Mouse (Mus musculus): ENCODE measurements around the gene Mrps27. TPM values are rescaled to one million over a fixed set of nuclear protein-coding genes. Genes with fewer than 3 reads are reported as not detected.

Mrps27 gene
- total and polyA plus RNA-seq, 2 experiments from 2014 or later: 19.6 to 37.4 TPM

DNA sequence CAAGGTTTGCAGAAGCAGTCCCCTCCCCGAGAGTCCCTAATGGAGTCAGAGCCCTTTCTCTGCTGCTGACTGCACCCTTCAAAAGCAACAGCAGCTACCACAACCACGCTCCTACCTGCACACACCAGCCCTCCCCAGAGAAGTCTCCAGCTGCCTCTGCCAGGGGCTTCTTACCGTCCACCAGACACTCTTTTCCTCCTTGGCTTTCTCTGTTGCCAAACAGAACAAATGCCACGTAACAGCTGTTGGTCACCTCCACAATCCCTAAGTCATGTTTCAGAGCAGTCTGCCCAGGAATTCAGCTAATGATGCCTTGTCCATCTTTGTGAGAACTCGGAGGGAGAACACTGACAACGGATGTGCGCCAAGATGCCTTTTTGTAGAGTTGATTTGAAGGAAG is 102.4 kb downstream of the Mrps27 start:
- H3K36me3 ChIP-seq (ENCODE audit: insufficient read depth, low read length): peaks cover 1% of the 10 kb centered on the region
- peaks cover 48% of the 10 kb centered on the region for H3K4me1 ChIP-seq (ENCODE audit: insufficient read depth, low read length)
- H3K27ac ChIP-seq (ENCODE audit: low read depth, low read length): peak overlapping the region; percentile 39; the same call in 1 of the 2 replicates
- H3K4me3 ChIP-seq (ENCODE audit: low read depth, low read length): no peak overlapping the region
- no peak for TF ChIP-seq CTCF (IDR thresholded peaks at IDR 0.05)
- 31% methylated on average over 7 of the region's 7 CpGs for WGBS
- H3K9ac ChIP-seq (replicated peaks; ENCODE audit: low read length, poor library complexity, severe bottlenecking): peak overlapping the region; percentile 29
- ATAC-seq (ENCODE audit: low FRiP score) (no peak), DNase-seq (ENCODE audit: low spot score) (no peak)
- H3K4me2 ChIP-seq (ENCODE audit: low read depth, low read length, poor library complexity, severe bottlenecking): 0 out of 2 replicates have a peak overlapping the region, but pooled peaks have one; percentile 10
- H3K9me3 ChIP-seq (ENCODE audit: low read length): no peaks in the 10 kb centered on the region
- H3K27me3 ChIP-seq (ENCODE audit: insufficient read depth, low read length): no peaks in the 10 kb centered on the region

DNA sequence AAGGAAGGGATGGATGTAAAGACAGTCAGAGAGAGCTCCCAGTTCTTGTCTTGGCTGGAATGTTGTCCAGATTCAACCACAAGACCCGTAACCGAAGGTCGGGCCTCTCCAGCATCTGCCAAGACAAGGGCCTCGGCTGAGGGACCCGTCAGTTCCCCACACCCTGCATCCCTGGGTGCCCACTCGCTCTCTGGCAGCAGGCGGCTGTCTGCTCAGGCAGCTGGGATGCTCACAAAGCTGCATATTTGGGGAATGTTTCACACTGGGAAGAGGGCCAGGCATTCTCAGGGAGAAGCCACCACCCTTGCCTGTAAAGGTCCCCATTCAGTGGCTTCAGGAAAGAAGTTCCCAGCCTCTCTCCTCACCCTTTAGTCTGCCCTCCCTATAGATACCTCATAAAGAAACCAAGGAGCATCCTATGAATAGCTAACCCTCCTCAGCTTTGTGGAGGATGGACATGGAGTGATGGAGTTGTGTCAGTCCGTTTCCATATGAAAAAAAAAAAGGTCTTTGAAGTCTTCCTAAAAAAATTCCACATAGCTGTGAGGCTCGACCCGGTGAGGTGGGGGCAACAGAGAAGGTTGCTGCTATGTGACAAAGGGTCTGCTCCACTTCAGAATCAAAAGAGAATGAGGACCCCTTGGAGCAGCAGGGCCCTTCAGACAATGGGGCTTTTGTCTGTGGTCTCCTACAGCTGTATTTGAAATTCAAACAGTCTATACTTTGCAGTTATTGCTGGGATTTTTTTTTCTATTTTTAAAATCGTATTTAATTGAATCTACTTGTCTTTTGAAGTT is 103.0 kb downstream of the Mrps27 start:
- no peaks in the 10 kb centered on the region for H3K9me3 ChIP-seq (ENCODE audit: low read length)
- H3K4me2 ChIP-seq (ENCODE audit: low read depth, low read length, poor library complexity, severe bottlenecking): 0 out of 2 replicates have a peak overlapping the region, but pooled peaks have one; percentile 10
- peak overlapping the region; percentile 29 for H3K9ac ChIP-seq (replicated peaks; ENCODE audit: low read length, poor library complexity, severe bottlenecking)
- peak overlapping the region; percentile 39; the same call in 1 of the 2 replicates for H3K27ac ChIP-seq (ENCODE audit: low read depth, low read length)
- no peak overlapping the region for H3K4me3 ChIP-seq (ENCODE audit: low read depth, low read length)
- no peak for ATAC-seq (ENCODE audit: low FRiP score)
- H3K27me3 ChIP-seq (ENCODE audit: insufficient read depth, low read length): no peaks in the 10 kb centered on the region
- DNase-seq (ENCODE audit: low spot score): no peak
- H3K36me3 ChIP-seq (ENCODE audit: insufficient read depth, low read length): no peaks in the 10 kb centered on the region; the same call in 1 of the 2 replicates
- WGBS: 15% methylated on average over 11 of the region's 11 CpGs
- TF ChIP-seq CTCF (IDR thresholded peaks at IDR 0.05): no peak
- H3K4me1 ChIP-seq (ENCODE audit: insufficient read depth, low read length): peaks cover 48% of the 10 kb centered on the region

DNA sequence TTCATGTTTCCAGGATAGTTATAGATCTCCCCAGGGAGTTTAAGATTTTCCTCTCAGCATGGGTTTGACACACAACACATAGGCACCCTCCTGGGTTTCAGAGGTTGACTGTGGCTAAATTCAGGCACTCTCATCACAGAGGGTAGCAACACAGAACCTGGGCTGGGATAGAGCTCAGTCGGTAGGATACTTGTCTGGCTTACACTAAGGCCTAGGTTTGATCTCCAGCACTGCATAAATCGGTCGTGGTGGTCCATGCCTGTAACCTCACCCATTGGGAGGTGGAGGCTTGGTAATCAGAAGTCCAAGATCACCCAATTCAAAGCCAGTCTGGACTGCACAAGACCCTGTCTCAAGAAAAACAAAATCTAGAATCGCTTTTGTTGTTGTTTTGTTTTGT is 103.7 kb downstream of the Mrps27 start:
- DNase-seq (ENCODE audit: low spot score): no peak
- TF ChIP-seq CTCF (IDR thresholded peaks at IDR 0.05): no peak
- H3K27me3 ChIP-seq (ENCODE audit: insufficient read depth, low read length): no peaks in the 10 kb centered on the region
- H3K27ac ChIP-seq (ENCODE audit: low read depth, low read length): no peak overlapping the region
- H3K4me1 ChIP-seq (ENCODE audit: insufficient read depth, low read length): peaks cover 48% of the 10 kb centered on the region
- no peak overlapping the region for H3K4me2 ChIP-seq (ENCODE audit: low read depth, low read length, poor library complexity, severe bottlenecking)
- WGBS: 31% methylated on average over 4 of the region's 4 CpGs
- no peaks in the 10 kb centered on the region; the same call in 1 of the 2 replicates for H3K36me3 ChIP-seq (ENCODE audit: insufficient read depth, low read length)
- H3K9me3 ChIP-seq (ENCODE audit: low read length): no peaks in the 10 kb centered on the region
- ATAC-seq (ENCODE audit: low FRiP score): no peak
- no peak overlapping the region for H3K4me3 ChIP-seq (ENCODE audit: low read depth, low read length)
- H3K9ac ChIP-seq (replicated peaks; ENCODE audit: low read length, poor library complexity, severe bottlenecking): no peak overlapping the region

DNA sequence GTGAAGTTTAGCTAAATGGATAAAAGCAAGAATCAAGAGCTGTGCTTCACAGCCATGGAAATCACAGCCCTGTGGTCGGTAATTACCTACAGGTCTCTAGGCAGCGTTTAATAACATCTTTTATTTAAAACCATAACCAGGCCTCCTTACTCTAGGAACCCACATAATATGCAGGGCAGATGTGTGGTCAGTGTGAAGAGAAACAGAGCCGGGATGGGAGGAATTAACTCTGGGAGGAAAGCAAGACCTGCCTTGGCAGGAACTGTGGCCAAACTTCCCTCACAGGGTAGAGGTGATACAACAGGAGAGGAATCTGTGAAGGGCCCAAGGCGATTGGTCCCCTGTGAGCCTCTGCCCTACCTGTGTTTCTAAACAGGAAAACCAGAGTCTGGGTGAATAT is 105.0 kb downstream of the Mrps27 start:
- 80% methylated on average over 4 of the region's 4 CpGs for WGBS
- Histone ChIP-seq H3K4me2 (ENCODE audit: low read depth, low read length, poor library complexity, severe bottlenecking) (no peak overlapping the region), H3K9me3 (ENCODE audit: low read length) (no peaks in the 10 kb centered on the region), H3K36me3 (ENCODE audit: insufficient read depth, low read length) (no peaks in the 10 kb centered on the region; the same call in 1 of the 2 replicates), H3K9ac (replicated peaks; ENCODE audit: low read length, poor library complexity, severe bottlenecking) (no peak overlapping the region), H3K4me1 (ENCODE audit: insufficient read depth, low read length) (peaks cover 40% of the 10 kb centered on the region), H3K27ac (ENCODE audit: low read depth, low read length) (no peak overlapping the region), H3K27me3 (ENCODE audit: insufficient read depth, low read length) (no peaks in the 10 kb centered on the region), H3K4me3 (ENCODE audit: low read depth, low read length) (no peak overlapping the region)
- DNase-seq (ENCODE audit: low spot score) (no peak), ATAC-seq (ENCODE audit: low FRiP score) (no peak)
- no peak for TF ChIP-seq CTCF (IDR thresholded peaks at IDR 0.05)

DNA sequence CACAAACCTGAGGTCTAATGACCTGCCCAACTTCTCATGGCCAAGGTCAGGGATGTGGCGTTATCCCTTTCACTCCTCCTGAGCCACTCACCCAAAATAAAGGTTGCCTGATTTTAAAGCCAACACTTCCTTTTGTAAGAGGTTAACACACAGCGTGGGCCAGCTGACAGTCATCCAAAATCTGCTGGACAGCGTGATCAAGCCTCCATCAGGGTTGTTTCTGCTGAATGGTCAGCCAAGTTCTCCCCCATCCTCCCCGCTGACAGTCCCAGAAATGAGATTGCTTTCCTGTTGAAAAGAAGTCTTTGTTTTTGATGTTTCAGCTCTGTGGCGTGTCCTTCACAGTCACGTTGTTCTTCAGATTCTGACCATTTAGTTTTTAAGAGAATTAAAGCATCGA is 106.2 kb downstream of the Mrps27 start:
- DNase-seq (ENCODE audit: low spot score): peak; percentile 71
- Histone ChIP-seq H3K36me3 (ENCODE audit: insufficient read depth, low read length) (no peaks in the 10 kb centered on the region; the same call in 1 of the 2 replicates), H3K4me3 (ENCODE audit: low read depth, low read length) (no peak overlapping the region), H3K4me2 (ENCODE audit: low read depth, low read length, poor library complexity, severe bottlenecking) (no peak overlapping the region), H3K9me3 (ENCODE audit: low read length) (no peaks in the 10 kb centered on the region), H3K4me1 (ENCODE audit: insufficient read depth, low read length) (peaks cover 35% of the 10 kb centered on the region), H3K27me3 (ENCODE audit: insufficient read depth, low read length) (no peaks in the 10 kb centered on the region), H3K9ac (replicated peaks; ENCODE audit: low read length, poor library complexity, severe bottlenecking) (no peak overlapping the region), H3K27ac (ENCODE audit: low read depth, low read length) (no peak overlapping the region)
- 44% methylated on average over 7 of the region's 7 CpGs for WGBS
- no peak for TF ChIP-seq CTCF (IDR thresholded peaks at IDR 0.05)
- ATAC-seq (ENCODE audit: low FRiP score): no peak

DNA sequence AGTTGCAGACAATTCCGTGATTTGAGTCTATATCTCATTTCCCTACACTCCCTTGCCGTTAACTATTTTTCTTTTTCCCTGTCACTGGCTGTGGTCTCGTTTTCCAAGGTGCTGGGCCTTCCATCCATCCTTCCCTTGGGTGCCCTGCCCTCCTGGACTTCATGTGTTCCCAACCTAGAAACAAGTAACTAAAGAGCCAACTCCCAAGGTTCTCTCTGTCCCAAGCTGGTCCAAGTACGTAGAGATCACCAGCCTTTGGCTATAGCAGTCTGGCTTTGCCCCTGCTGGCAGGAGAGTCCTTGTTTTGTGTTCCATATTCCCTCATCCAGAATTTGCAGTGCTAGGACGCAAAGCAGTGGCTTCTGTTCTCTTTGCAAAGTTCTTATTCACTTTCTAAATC is 106.7 kb downstream of the Mrps27 start:
- no peaks in the 10 kb centered on the region for H3K27me3 ChIP-seq (ENCODE audit: insufficient read depth, low read length)
- no peaks in the 10 kb centered on the region for H3K9me3 ChIP-seq (ENCODE audit: low read length)
- no peaks in the 10 kb centered on the region; the same call in 1 of the 2 replicates for H3K36me3 ChIP-seq (ENCODE audit: insufficient read depth, low read length)
- no peak overlapping the region for H3K9ac ChIP-seq (replicated peaks; ENCODE audit: low read length, poor library complexity, severe bottlenecking)
- H3K4me2 ChIP-seq (ENCODE audit: low read depth, low read length, poor library complexity, severe bottlenecking): no peak overlapping the region
- DNase-seq (ENCODE audit: low spot score) (no peak), ATAC-seq (ENCODE audit: low FRiP score) (no peak)
- TF ChIP-seq CTCF (IDR thresholded peaks at IDR 0.05): no peak
- WGBS: 58% methylated on average over 5 of the region's 5 CpGs
- H3K4me1 ChIP-seq (ENCODE audit: insufficient read depth, low read length): peaks cover 30% of the 10 kb centered on the region
- no peak overlapping the region for H3K27ac ChIP-seq (ENCODE audit: low read depth, low read length)
- no peak overlapping the region for H3K4me3 ChIP-seq (ENCODE audit: low read depth, low read length)
